Comparison of ENCODE assay signal across 22 mouse cellular contexts in the genomic region with DNA sequence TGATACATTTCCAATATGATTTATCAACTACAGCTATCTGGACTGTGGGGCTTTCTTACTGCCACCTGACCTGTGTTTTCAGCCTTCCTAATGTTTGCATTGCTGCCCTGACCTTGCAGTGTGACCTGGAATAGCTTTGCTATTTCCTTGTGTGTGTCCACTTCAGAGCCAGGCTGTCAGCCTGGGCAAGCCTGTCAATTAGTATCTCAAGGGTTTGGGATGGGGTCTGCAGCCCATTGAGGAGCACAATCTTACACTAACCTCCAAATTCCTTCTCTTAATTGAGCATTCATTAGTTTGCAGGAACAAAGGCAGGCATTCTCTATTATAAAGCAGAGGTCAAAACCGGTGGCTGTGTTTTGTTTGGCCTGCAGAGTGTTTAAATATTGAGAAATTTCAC.
DNase-seq lines count a peak whose midpoint lies in the region; ATAC-seq and TF ChIP-seq lines count a peak whose summit lies in the region.
"Had no signal": no experiment of that assay in that cellular context is flagged by ENCODE, and none has a peak within 500 bp of the region (broad histone marks: within the 10 kb centered on the region; RNA-seq: fewer than 3 reads in every experiment).

No protein-coding gene starts in this region.

- no peaks in the 10 kb centered on the region for H3K36me3 ChIP-seq in liver, adult 2 months (ENCODE audit: control insufficient read depth, insufficient read depth, low read length)
- no peaks in the 10 kb centered on the region for H3K36me3 ChIP-seq in liver, embryonic 12.5 days
- H3K36me3 ChIP-seq in embryonic facial prominence, embryonic 10.5 days (replicated peaks), result no peaks in the 10 kb centered on the region
- H3K36me3 ChIP-seq in midbrain, embryonic 11.5 days (ENCODE audit: control insufficient read depth, insufficient read depth, low read length), result no peaks in the 10 kb centered on the region
- H3K36me3 ChIP-seq: heart, embryonic 15.5 days; hindbrain, embryonic 15.5 days had no signal

- H3K4me3 ChIP-seq in liver, adult 2 months (ENCODE audit: insufficient read depth, low read depth, low read length), result no peak overlapping the region
- no peak overlapping the region for H3K4me3 ChIP-seq in liver, embryonic 12.5 days
- no peak overlapping the region for H3K4me3 ChIP-seq in embryonic facial prominence, embryonic 10.5 days
- no peak overlapping the region for H3K4me3 ChIP-seq in midbrain, embryonic 11.5 days (ENCODE audit: low read depth, low read length)
- H3K4me3 ChIP-seq: gastrocnemius, adult 2 months; heart, embryonic 15.5 days; hindbrain, embryonic 15.5 days had no signal

- H3K27ac ChIP-seq in liver, adult 2 months (replicated peaks; ENCODE audit: insufficient read depth, low read depth, low read length), result no peak overlapping the region
- H3K27ac ChIP-seq in liver, embryonic 12.5 days, result no peak overlapping the region
- 0 out of 2 replicates have a peak overlapping the region, but pooled peaks have one; percentile 40 for H3K27ac ChIP-seq in embryonic facial prominence, embryonic 10.5 days (replicated peaks)
- no peak overlapping the region for H3K27ac ChIP-seq in midbrain, embryonic 11.5 days (ENCODE audit: low read depth, low read length)
- H3K27ac ChIP-seq: gastrocnemius, adult 2 months; heart, embryonic 15.5 days; hindbrain, embryonic 15.5 days had no signal

- TF ChIP-seq POLR2A in liver, adult 2 months (IDR thresholded peaks at IDR 0.05; ENCODE audit: extremely low read depth, insufficient read depth, low read length), result no peak

- peak; percentile 14 for DNase-seq in embryo, embryonic 11 days
- no peak for DNase-seq in embryo, embryonic 10.5 days (ENCODE audit: low spot score)
- peak; percentile 38 for DNase-seq in liver, adult 2 months (ENCODE audit: extremely low read depth, low read depth, low spot score)
- peak; percentile 32 for DNase-seq in embryonic facial prominence, embryonic 10.5 days (ENCODE audit: low spot score)
- peak; percentile 67 for DNase-seq in retina, postnatal 1 day
- DNase-seq in thymus, postnatal 25 days, result no peak
- DNase-seq in midbrain, embryonic 11.5 days (ENCODE audit: low spot score, missing footprints), result no peak
- DNase-seq: adrenal gland, postnatal 14 days; cerebellum, adult 11-12 months; cerebellum, adult 9-10 months; cerebellum, postnatal 25 days; gastrocnemius, adult 2 months; gastrocnemius, postnatal 25 days; heart, postnatal 14 days had no signal

- no peaks in the 10 kb centered on the region for H3K9me3 ChIP-seq in liver, embryonic 12.5 days (replicated peaks)
- H3K9me3 ChIP-seq in embryonic facial prominence, embryonic 10.5 days, result no peaks in the 10 kb centered on the region
- no peaks in the 10 kb centered on the region for H3K9me3 ChIP-seq in midbrain, embryonic 11.5 days (ENCODE audit: control insufficient read depth, low read length)
- H3K9me3 ChIP-seq: heart, embryonic 15.5 days; hindbrain, embryonic 15.5 days had no signal

- H3K27me3 ChIP-seq in liver, adult 2 months (ENCODE audit: control insufficient read depth, insufficient read depth, low read length), result no peaks in the 10 kb centered on the region
- H3K27me3 ChIP-seq in liver, embryonic 12.5 days (replicated peaks), result no peaks in the 10 kb centered on the region
- no peaks in the 10 kb centered on the region for H3K27me3 ChIP-seq in embryonic facial prominence, embryonic 10.5 days (replicated peaks; ENCODE audit: low read depth, poor library complexity, severe bottlenecking)
- no peaks in the 10 kb centered on the region for H3K27me3 ChIP-seq in midbrain, embryonic 11.5 days (ENCODE audit: control insufficient read depth, insufficient read depth, low read length)
- H3K27me3 ChIP-seq: heart, embryonic 15.5 days; hindbrain, embryonic 15.5 days; Patski had no signal

- H3K9ac ChIP-seq in liver, adult 2 months (ENCODE audit: low read depth, low read length), result no peak overlapping the region
- no peak overlapping the region for H3K9ac ChIP-seq in liver, embryonic 12.5 days
- no peak overlapping the region for H3K9ac ChIP-seq in midbrain, embryonic 11.5 days (ENCODE audit: low read length)
- H3K9ac ChIP-seq: heart, embryonic 15.5 days; hindbrain, embryonic 15.5 days had no signal

- no peak for TF ChIP-seq CTCF in liver, adult 2 months (IDR thresholded peaks at IDR 0.05; ENCODE audit: low read depth, low read length)

- ATAC-seq in liver, embryonic 12.5 days, result no peak
- no peak for ATAC-seq in midbrain, embryonic 11.5 days (ENCODE audit: low FRiP score)
- ATAC-seq: activated CD4-positive, CD25-positive, alpha-beta regulatory T cell, adult 4 months; forebrain, embryonic 14.5 days; inflammation-experienced regulatory T-cells, adult 6 months; Patski had no signal

- H3K4me2 ChIP-seq in liver, embryonic 12.5 days, result no peak overlapping the region
- H3K4me2 ChIP-seq in midbrain, embryonic 11.5 days, result no peak overlapping the region
- H3K4me2 ChIP-seq: heart, embryonic 11.5 days; heart, embryonic 15.5 days; hindbrain, embryonic 15.5 days had no signal

- peaks cover 4% of the 10 kb centered on the region for H3K4me1 ChIP-seq in liver, adult 2 months (ENCODE audit: control insufficient read depth, insufficient read depth, low read length)
- H3K4me1 ChIP-seq in liver, embryonic 12.5 days, result peaks cover 7% of the 10 kb centered on the region
- H3K4me1 ChIP-seq in embryonic facial prominence, embryonic 10.5 days, result peaks cover 62% of the 10 kb centered on the region
- H3K4me1 ChIP-seq in midbrain, embryonic 11.5 days (ENCODE audit: control insufficient read depth, insufficient read depth, low read length), result peaks cover 33% of the 10 kb centered on the region

- H3K79me2 ChIP-seq in liver, adult 2 months (ENCODE audit: control insufficient read depth, insufficient read depth, low read length), result no peaks in the 10 kb centered on the region

- 21% methylated on average over 1 of the region's 1 CpGs for WGBS in liver, adult 2 months
- WGBS in liver, embryonic 12.5 days (ENCODE audit: insufficient replicate concordance), result 61% methylated on average over 1 of the region's 1 CpGs
- 22% methylated on average over 1 of the region's 1 CpGs for WGBS in embryonic facial prominence, embryonic 10.5 days
- WGBS in midbrain, embryonic 11.5 days, result 48% methylated on average over 1 of the region's 1 CpGs

Comparison
In these comparisons a context has a peak if more than half of its experiments do, and no peak if none do; other contexts are left out.
1. DNase-seq: peak in embryo, embryonic 11 days (single experiment), liver, adult 2 months (single experiment), embryonic facial prominence, embryonic 10.5 days (single experiment) and retina, postnatal 1 day (single experiment); none in embryo, embryonic 10.5 days (single experiment), thymus, postnatal 25 days (single experiment) and midbrain, embryonic 11.5 days (single experiment).